Mouse (Mus musculus): ENCODE measurements around the gene Spint1. TPM values are rescaled to one million over a fixed set of nuclear protein-coding genes. Genes with fewer than 3 reads are reported as not detected.

The Spint1 gene
- total RNA-seq (2021): not detected
- long read RNA-seq, experiment 1: 0 reads
- long read RNA-seq, experiment 2: 0 reads

GRCm38 (mm10) chr2:119237210-119237870 lies at the start of gene Spint1:
TSS of gene Spint1 (plus strand) at chr2:119237362.
- intact Hi-C loops (cut with DNase I): no loop called here
- DNase-seq: no peak
- no peak within 1 kb of the TSS for H3K27ac ChIP-seq
- no peak for TF ChIP-seq CTCF (IDR thresholded peaks at IDR 0.05)
- peak within 1 kb of the TSS; percentile 67 for H3K4me3 ChIP-seq

DNA sequence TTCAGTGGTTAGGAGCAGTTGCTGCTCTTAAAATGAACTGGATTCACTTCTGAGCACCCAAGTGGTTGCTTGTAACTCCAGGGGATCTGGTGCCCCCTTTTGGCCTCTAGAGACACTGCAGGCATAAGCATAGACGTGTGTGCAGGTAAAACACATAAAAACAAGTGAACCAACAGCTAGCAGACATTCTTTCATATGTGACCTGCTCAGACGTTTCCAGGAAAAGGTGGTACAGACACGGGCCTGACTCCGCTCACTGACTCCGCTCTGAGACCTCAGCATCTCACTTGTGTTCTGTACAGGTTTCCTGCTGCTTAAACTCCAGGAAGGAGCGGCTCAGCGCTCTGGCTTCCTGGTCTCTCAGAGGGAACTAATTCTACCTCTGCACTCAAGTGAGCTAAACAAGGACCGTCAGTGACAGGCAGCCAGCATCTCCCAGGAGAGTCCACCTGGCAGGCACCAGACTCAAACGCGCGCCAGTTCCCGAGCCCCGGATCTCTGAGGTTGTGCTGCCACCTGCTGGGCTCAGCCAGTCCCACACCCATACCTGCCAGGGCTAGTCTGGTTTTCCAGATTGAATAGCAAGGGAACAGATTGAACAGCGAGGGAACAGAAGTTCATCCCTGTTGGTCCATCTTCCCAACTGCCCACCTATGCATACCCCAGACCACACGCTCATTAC lies 48.0 kb upstream of the Spint1 start:
- intact Hi-C loops (cut with DNase I): loop anchor here (1.0 to 10.0 kb wide), 3 partner anchors 20 to 444 kb away; partner anchors contain the start of gene Inafm2
- H3K27ac ChIP-seq: peak overlapping the region; percentile 32; the same call in 1 of the 2 replicates
- peak overlapping the region; percentile 67 for H3K4me3 ChIP-seq
- DNase-seq: peak; percentile 92
- TF ChIP-seq CTCF (IDR thresholded peaks at IDR 0.05): peak; percentile 74

GRCm38 (mm10) chr2:119190969-119191368 lies 46.2 kb upstream of the Spint1 start:
- DNase-seq: no peak
- Histone ChIP-seq H3K4me3 (no peak overlapping the region), H3K27ac (no peak overlapping the region)
- no peak for TF ChIP-seq CTCF (IDR thresholded peaks at IDR 0.05)
- intact Hi-C loops (cut with DNase I): no loop called here

DNA sequence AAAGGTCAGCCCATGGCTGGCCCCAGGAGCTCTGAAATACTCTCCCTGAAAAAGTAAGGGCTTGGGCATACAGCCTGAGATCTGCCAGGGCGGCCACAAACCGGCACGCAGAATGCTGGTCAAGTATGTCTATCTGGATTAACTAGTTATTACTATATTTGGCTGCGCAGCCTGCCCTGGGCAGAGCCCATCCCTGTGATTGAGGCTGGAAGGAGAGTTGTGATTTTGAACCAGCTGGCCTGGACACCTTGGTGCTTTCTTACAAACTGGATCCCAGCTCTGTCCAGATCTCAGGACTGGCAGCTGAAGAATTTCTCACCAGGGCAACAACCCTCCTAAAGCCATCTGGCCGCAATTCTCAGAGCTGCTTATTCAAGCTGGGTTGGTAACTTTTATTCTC lies 43.0 kb upstream of the Spint1 start:
- peak overlapping the region; percentile 69 for H3K27ac ChIP-seq
- no peak overlapping the region for H3K4me3 ChIP-seq
- no peak for TF ChIP-seq CTCF (IDR thresholded peaks at IDR 0.05)
- DNase-seq: peak; percentile 72
- intact Hi-C loops (cut with DNase I): no loop called here

GRCm38 (mm10) chr2:119196316-119197108 lies 40.6 kb upstream of the Spint1 start:
- H3K4me3 ChIP-seq: no peak overlapping the region
- TF ChIP-seq CTCF (IDR thresholded peaks at IDR 0.05): no peak
- H3K27ac ChIP-seq: peak overlapping the region; percentile 54; the same call in 1 of the 2 replicates
- no peak for DNase-seq
- intact Hi-C loops (cut with DNase I): no loop called here

DNA sequence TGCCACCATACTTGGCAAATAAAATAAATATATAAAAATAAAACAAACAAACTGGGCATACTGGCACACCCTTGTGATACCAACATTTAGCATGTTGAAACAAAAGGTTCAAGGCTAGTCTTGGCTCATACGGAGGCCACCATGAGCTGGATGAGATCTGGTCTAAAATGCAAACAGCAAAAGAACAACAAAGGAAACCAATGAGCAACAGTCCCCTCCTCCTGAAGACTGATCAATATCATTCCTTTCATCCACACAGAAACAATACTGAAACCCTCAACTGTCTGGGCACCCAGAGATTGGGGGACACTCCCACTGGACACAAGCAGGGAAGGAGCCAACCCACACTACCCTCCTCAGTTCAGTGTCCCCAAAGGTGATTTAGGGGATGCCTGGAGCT lies 39.7 kb upstream of the Spint1 start:
- DNase-seq: no peak
- intact Hi-C loops (cut with DNase I): no loop called here
- Histone ChIP-seq H3K4me3 (no peak overlapping the region), H3K27ac (no peak overlapping the region)
- no peak for TF ChIP-seq CTCF (IDR thresholded peaks at IDR 0.05)

DNA sequence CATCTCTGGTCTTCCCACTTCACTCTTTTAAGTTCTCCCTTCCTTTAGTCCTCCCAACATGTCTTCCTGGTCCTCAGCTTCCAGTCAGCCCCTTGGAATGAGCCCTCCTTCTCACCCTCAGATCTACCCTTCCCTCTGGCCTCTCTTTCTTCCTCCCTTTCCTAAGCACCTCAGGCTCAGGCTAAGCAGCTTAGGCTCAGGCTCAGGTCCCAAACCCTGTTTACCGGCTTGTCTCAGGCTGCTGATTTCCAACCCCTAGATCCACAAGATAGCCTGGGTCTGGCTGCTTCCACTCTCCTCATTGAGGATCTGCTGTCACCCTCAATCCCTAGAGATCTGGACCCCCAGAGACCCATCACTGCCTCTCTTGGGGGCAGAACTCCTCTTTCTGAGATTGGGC lies 39.1 kb upstream of the Spint1 start:
- H3K4me3 ChIP-seq: no peak overlapping the region
- DNase-seq: no peak
- no peak for TF ChIP-seq CTCF (IDR thresholded peaks at IDR 0.05)
- peak overlapping the region; percentile 35; the same call in 1 of the 2 replicates for H3K27ac ChIP-seq
- intact Hi-C loops (cut with DNase I): no loop called here

DNA sequence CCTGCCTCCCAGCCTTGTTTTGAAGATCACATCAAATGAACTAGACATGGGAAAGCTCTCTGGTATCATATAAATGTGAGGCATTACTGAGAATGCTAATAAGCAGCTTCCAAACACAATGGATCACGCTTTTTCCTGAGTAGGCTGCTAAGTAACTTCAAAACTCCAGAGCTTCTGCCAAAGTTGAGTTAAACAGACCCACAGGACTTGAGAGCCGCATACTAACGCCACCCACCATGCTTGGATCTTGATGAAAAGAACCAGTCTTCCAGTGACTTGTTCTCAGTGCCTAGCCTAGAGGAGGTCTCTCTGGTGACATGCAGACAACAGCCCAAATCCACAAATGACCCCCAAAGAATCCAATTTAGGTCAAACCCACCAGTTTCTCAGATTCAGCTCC lies 38.2 kb upstream of the Spint1 start:
- peak overlapping the region; percentile 62 for H3K27ac ChIP-seq
- intact Hi-C loops (cut with DNase I): no loop called here
- no peak for DNase-seq
- no peak overlapping the region for H3K4me3 ChIP-seq
- TF ChIP-seq CTCF (IDR thresholded peaks at IDR 0.05): no peak

DNA sequence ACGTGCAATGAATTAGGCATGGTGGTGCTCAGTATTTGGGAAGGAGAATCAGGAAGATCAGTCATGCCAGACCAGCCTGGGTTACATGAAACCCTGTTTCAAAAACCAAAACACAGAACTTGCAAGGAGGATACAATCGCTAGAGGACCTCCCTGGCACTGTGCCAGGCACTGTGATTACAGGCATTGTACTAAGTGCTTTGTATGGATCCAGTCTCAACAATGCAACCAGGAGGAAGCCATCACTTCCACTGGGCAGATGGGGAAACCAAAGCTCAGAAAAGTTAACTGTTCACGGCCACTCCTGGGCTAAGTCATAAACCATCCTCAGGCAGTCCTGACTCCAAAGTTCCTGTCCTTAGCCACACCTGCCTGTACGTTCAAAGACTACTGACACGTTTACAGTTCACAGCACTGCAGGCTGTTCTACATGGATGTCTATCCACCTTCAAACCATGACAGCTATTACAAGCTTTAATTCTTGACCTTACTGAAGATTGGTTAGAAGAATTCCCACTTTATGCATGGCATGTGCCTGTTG lies 34.2 kb upstream of the Spint1 start:
- Histone ChIP-seq H3K27ac (peak overlapping the region; percentile 74), H3K4me3 (no peak overlapping the region)
- intact Hi-C loops (cut with DNase I): no loop called here
- DNase-seq: peak; percentile 46
- TF ChIP-seq CTCF (IDR thresholded peaks at IDR 0.05): no peak

DNA sequence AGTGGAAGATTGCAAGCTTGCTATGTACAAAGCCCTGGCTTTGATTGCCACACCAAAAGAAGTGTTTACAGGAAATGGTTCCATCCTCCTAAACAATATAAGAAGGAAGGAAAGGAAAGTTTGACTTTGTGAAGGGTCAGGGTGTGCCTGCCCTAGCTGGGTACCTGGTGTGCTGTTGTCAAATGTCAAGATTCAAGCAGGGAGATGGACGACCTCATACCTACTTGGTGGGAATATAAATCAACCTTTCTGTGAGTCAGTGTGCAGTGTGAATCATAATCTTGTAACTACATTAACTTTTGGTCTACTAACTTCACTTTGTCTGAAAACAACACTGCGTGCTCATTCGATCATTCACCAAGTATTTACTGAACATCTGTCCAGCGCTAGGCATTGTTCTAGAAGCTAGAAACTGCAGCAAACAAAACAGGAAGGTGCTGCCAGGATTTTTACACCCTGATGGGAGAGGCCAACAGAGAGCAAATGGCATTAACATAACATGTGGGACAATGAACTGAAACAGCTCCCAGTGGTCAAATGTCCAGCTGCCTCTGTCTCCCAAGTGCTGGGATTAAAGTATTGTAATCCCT lies 33.2 kb upstream of the Spint1 start:
- Histone ChIP-seq H3K4me3 (no peak overlapping the region), H3K27ac (peak overlapping the region; percentile 74)
- TF ChIP-seq CTCF (IDR thresholded peaks at IDR 0.05): no peak
- intact Hi-C loops (cut with DNase I): no loop called here
- DNase-seq: no peak

GRCm38 (mm10) chr2:119207961-119208343 lies 29.2 kb upstream of the Spint1 start:
- no peak for DNase-seq
- no peak for TF ChIP-seq CTCF (IDR thresholded peaks at IDR 0.05)
- intact Hi-C loops (cut with DNase I): no loop called here
- peak overlapping the region; percentile 76 for H3K4me3 ChIP-seq
- H3K27ac ChIP-seq: peak overlapping the region; percentile 94

All from gastrocnemius, adult 2 months (tissue).